Mouse (Mus musculus) embryonic facial prominence, embryonic 14.5 days (tissue): ENCODE measurements around the gene Gpr155. TPM values are rescaled to one million over a fixed set of nuclear protein-coding genes. Genes with fewer than 3 reads are reported as not detected.

Source experiments
- ATAC-seq: fragments of 200-750 bp; cut with Nextera tagmentation; 2 replicates; pipeline ENCODE4 v1.8.0; 2017; ENCODE audit warnings: low read depth, moderate number of reproducible peaks, moderate TSS enrichment
- DNase-seq: peaks from one replicate; pipeline ENCODE4 v3.0.0-alpha.2; 2015; ENCODE audit warnings: low spot score
- H3K27ac ChIP-seq: fragments of 300-500 bp; sonication (generic); replicated peaks from 2 replicates; pipeline ENCODE4 v1.5.1; 2014; ENCODE audit warnings: low read depth, mild to moderate bottlenecking, low read length, moderate library complexity
- H3K27me3 ChIP-seq: fragments of 300-500 bp; sonication (generic); replicated peaks from 2 replicates; pipeline ENCODE4 v1.6.1; 2014; ENCODE audit warnings: low read length; ENCODE audit not compliant: control insufficient read depth, insufficient read depth
- H3K36me3 ChIP-seq: fragments of 300-500 bp; sonication (generic); 2 replicates; pipeline ENCODE4 v1.6.1; 2014; ENCODE audit warnings: low read length, mixed read lengths; ENCODE audit not compliant: control insufficient read depth, insufficient read depth
- H3K4me1 ChIP-seq: fragments of 300-500 bp; sonication (generic); 2 replicates; pipeline ENCODE4 v1.6.1; 2014; ENCODE audit warnings: antibody characterized with exemption, low read length; ENCODE audit not compliant: control insufficient read depth, insufficient read depth
- H3K4me2 ChIP-seq: fragments of 300-500 bp; sonication (generic); 2 replicates; pipeline ENCODE4 v1.6.1; 2014; ENCODE audit warnings: low read depth, mild to moderate bottlenecking, low read length, moderate library complexity, mixed read lengths
- H3K4me3 ChIP-seq: fragments of 300-500 bp; sonication (generic); 2 replicates; pipeline ENCODE4 v1.5.1; 2014; ENCODE audit warnings: low read depth, mild to moderate bottlenecking, low read length
- H3K9ac ChIP-seq: fragments of 300-500 bp; sonication (generic); 2 replicates; pipeline ENCODE4 v1.6.1; 2014; ENCODE audit warnings: low read depth, mild to moderate bottlenecking, low read length, moderate library complexity, mixed read lengths
- H3K9me3 ChIP-seq: fragments of 300-500 bp; sonication (generic); 2 replicates; pipeline ENCODE4 v1.6.1; 2016; ENCODE audit warnings: low read length; ENCODE audit not compliant: control insufficient read depth
- WGBS: fragments of 180-500 bp; shearing (Covaris S2); extraction: QIAGEN DNeasy Blood & Tissue Kit; methylation state at CpG from one replicate; pipeline ENCODE4 v1.1.7; 2014; 5-methylcytosine and 5-hydroxymethylcytosine counted together
- polyA plus RNA-seq: library from polyadenylated mRNA; unstranded; fragments of >200 nt; fragmentation: Nextera tagmentation; extraction: Ambion mirVana; gene quantifications from 2 replicates; pipeline ENCODE4 v1.2.1, GENCODE M21; 2014

Gene Gpr155
- polyA plus RNA-seq, 1 experiment from 2014 or later = 7.1 TPM

DNA sequence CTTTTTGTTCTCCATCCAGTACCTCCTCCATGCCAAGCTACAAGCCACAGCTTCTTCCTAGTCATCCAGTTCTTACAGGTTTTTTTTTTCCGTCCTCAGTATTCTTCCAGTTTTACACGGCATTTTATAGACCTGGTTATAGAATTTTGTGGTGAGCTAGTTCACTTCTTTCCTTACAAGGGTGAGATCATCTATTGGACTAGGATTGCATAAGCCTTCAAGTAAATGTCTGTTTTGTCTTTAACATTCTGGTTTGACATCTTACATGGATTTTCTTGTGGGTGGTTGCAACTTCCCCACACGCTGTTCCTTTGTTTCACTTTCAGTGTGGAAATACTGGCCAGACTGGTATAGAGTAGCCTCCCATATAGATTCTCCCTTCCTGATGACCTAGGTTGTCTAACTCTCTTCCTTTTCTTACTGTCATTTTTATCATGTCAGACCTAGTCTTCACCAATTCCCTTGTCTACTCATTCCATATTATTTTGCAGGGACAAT is 10.5 kb upstream of the Gpr155 start:
- no peaks in the 10 kb centered on the region for H3K27me3 ChIP-seq
- no peaks in the 10 kb centered on the region for H3K36me3 ChIP-seq
- WGBS = 83% methylated on average over 3 of the region's 3 CpGs
- H3K4me1 ChIP-seq = no peaks in the 10 kb centered on the region
- ATAC-seq = no peak
- 0 out of 2 replicates have a peak, but pooled peaks cover 5% of the 10 kb centered on the region for H3K9me3 ChIP-seq
- H3K27ac ChIP-seq = no peak overlapping the region
- no peak overlapping the region for H3K4me2 ChIP-seq
- no peak overlapping the region for H3K9ac ChIP-seq
- no peak for DNase-seq
- no peak overlapping the region for H3K4me3 ChIP-seq

DNA sequence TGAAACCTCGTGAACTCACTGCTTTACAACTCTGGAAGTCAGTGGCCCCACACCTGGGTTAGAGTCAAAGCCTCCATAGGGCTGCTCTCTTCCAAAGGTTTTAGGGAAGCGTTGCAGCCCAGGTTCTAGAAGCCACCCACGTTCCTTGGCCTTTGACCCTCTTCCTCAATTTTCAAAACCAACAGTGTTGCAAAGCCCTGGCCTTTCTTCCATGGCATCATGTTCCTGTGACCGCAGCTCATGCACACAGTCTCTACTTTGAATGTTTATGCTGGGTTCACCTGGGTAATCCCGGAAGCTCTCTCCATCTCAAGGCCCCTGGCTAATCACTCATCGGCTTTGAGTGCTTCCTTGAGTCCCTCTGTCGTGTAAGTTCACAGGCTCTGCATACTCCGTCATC is 9.1 kb upstream of the Gpr155 start:
- H3K4me2 ChIP-seq = no peak overlapping the region
- 74% methylated on average over 8 of the region's 8 CpGs for WGBS
- no peak overlapping the region for H3K27ac ChIP-seq

DNA sequence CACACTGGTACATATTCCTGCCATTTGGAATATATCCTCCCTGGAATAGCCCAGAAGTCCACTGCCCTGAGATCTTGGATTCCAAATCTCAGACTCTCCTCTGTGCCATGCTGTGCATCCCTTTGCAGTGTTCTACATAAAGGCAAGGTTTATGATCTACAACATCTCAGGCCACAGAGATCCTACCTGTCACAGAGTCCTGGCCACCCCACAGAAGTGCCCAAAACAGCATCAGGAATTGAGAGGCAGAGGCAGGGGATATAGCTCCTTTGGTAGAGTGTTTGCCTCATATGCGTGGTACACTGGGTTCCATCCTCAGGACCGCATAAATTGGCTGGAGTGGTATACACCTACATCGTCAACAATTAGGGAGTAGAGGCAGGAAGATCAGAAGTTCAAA is 8.1 kb upstream of the Gpr155 start:
- Histone ChIP-seq H3K4me3 (no peak overlapping the region), H3K27me3 (no peaks in the 10 kb centered on the region), H3K36me3 (no peaks in the 10 kb centered on the region), H3K4me2 (no peak overlapping the region), H3K27ac (no peak overlapping the region), H3K9me3 (0 out of 2 replicates have a peak, but pooled peaks cover 5% of the 10 kb centered on the region), H3K9ac (no peak overlapping the region), H3K4me1 (no peaks in the 10 kb centered on the region)
- no peak for ATAC-seq
- WGBS = 89% methylated on average over 3 of the region's 3 CpGs
- no peak for DNase-seq

More for the DNA sequence above, 9.1 kb upstream of the Gpr155 start:
- DNase-seq = no peak
- Histone ChIP-seq H3K4me3 (no peak overlapping the region), H3K9ac (no peak overlapping the region), H3K9me3 (0 out of 2 replicates have a peak, but pooled peaks cover 5% of the 10 kb centered on the region), H3K27me3 (no peaks in the 10 kb centered on the region), H3K4me1 (no peaks in the 10 kb centered on the region), H3K36me3 (no peaks in the 10 kb centered on the region)
- no peak for ATAC-seq

DNA sequence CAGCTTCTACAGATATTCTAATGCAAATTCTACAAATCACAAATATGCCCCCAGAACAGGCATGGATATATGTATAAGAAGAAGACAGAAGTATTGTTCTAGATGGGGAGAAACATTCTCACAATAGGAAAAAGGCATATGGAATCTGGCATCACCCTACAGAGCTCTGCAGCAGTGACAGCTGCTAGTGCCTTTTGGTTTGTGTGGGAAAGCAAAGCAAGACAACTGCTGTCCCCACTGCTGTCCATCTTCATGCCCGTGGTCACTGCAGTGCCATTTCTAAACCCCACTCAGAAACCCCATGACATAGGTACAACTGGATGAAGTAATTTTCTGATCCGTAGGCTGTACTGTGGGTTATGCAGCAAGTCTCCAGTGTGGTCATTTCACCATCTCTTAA is 6.4 kb upstream of the Gpr155 start:
- H3K9me3 ChIP-seq = 0 out of 2 replicates have a peak, but pooled peaks cover 2% of the 10 kb centered on the region
- no peaks in the 10 kb centered on the region for H3K36me3 ChIP-seq
- H3K4me1 ChIP-seq = 0 out of 2 replicates have a peak, but pooled peaks cover 3% of the 10 kb centered on the region
- no peak overlapping the region for H3K4me2 ChIP-seq
- H3K9ac ChIP-seq = no peak overlapping the region
- no peak overlapping the region for H3K4me3 ChIP-seq
- H3K27ac ChIP-seq = no peak overlapping the region
- 81% methylated on average over 2 of the region's 2 CpGs for WGBS
- no peak for ATAC-seq
- H3K27me3 ChIP-seq = no peaks in the 10 kb centered on the region
- DNase-seq = no peak

GRCm38 (mm10) chr2:73389951-73390350 is 3.6 kb upstream of the Gpr155 start:
- H3K27ac ChIP-seq = no peak overlapping the region
- ATAC-seq (no peak), DNase-seq (no peak)
- H3K36me3 ChIP-seq = no peaks in the 10 kb centered on the region
- WGBS = 80% methylated on average over 3 of the region's 3 CpGs
- H3K4me3 ChIP-seq = no peak overlapping the region
- H3K4me2 ChIP-seq = no peak overlapping the region
- H3K9me3 ChIP-seq = no peaks in the 10 kb centered on the region
- H3K27me3 ChIP-seq = no peaks in the 10 kb centered on the region
- H3K4me1 ChIP-seq = peaks cover 3% of the 10 kb centered on the region; the same call in 1 of the 2 replicates
- no peak overlapping the region for H3K9ac ChIP-seq

- H3K36me3 ChIP-seq = no peaks in the 10 kb centered on the region
- no peaks in the 10 kb centered on the region for H3K27me3 ChIP-seq
- H3K27ac ChIP-seq = no peak overlapping the region
- H3K4me1 ChIP-seq = peaks cover 3% of the 10 kb centered on the region; the same call in 1 of the 2 replicates
- 91% methylated on average over 1 of the region's 1 CpGs for WGBS
- H3K4me2 ChIP-seq = no peak overlapping the region
- DNase-seq (no peak), ATAC-seq (no peak)
- no peaks in the 10 kb centered on the region for H3K9me3 ChIP-seq
- no peak overlapping the region for H3K4me3 ChIP-seq
- H3K9ac ChIP-seq = no peak overlapping the region
These were observed 1.4 kb upstream of the Gpr155 start for GRCm38 (mm10) chr2:73387806-73388205.

- Histone ChIP-seq H3K4me3 (peak overlapping the region; percentile 75), H3K4me2 (peak overlapping the region; percentile 98), H3K27ac (0 out of 2 replicates have a peak overlapping the region, but pooled peaks have one; percentile 28), H3K4me1 (peaks cover 3% of the 10 kb centered on the region; the same call in 1 of the 2 replicates), H3K36me3 (no peaks in the 10 kb centered on the region), H3K9me3 (no peaks in the 10 kb centered on the region), H3K9ac (peak overlapping the region; percentile 67), H3K27me3 (no peaks in the 10 kb centered on the region)
- 2% methylated on average over 27 of the region's 29 CpGs for WGBS
- DNase-seq = no peak
- ATAC-seq = no peak
These were observed 574 bp downstream of the Gpr155 start for GRCm38 (mm10) chr2:73385641-73386355.

GRCm38 (mm10) chr2:73385172-73385571 is 1.2 kb downstream of the Gpr155 start:
- peaks cover 6% of the 10 kb centered on the region for H3K4me1 ChIP-seq
- H3K9ac ChIP-seq = no peak overlapping the region
- no peaks in the 10 kb centered on the region for H3K36me3 ChIP-seq
- H3K4me3 ChIP-seq = peak overlapping the region; percentile 75
- H3K9me3 ChIP-seq = no peaks in the 10 kb centered on the region
- H3K27me3 ChIP-seq = no peaks in the 10 kb centered on the region
- WGBS = 78% methylated on average over 4 of the region's 4 CpGs
- DNase-seq (no peak), ATAC-seq (no peak)
- H3K4me2 ChIP-seq = peak overlapping the region; percentile 98
- H3K27ac ChIP-seq = no peak overlapping the region
